Mouse (Mus musculus): ENCODE measurements around the gene Olfr895. TPM values are rescaled to one million over a fixed set of nuclear protein-coding genes. Genes with fewer than 3 reads are reported as not detected.

The Olfr895 gene
- polyA plus RNA-seq (2012; ENCODE audit: insufficient read depth, insufficient read length, missing spikeins) = not detected in 2 replicates

GRCm38 (mm10) chr9:38267551-38267950 lies at the start of gene Olfr895:
Olfr895 (plus strand) TSS chr9:38267851.
- Histone ChIP-seq H3K4me1 (ENCODE audit: control insufficient read depth, insufficient read depth, low read length) (no peaks in the 10 kb centered on the region), H3K4me3 (ENCODE audit: insufficient read depth, low read length) (no peak within 1 kb of the TSS), H3K27ac (ENCODE audit: insufficient read depth, low read depth, low read length) (no peak within 1 kb of the TSS)
- TF ChIP-seq CTCF (IDR thresholded peaks at IDR 0.05; ENCODE audit: low read depth, low read length) (no peak), POLR2A (IDR thresholded peaks at IDR 0.05; ENCODE audit: borderline replicate concordance, low read depth, low read length) (no peak)

- Histone ChIP-seq H3K4me1 (ENCODE audit: control insufficient read depth, insufficient read depth, low read length) (no peaks in the 10 kb centered on the region), H3K4me3 (ENCODE audit: insufficient read depth, low read length) (no peak within 1 kb of the TSS), H3K27ac (ENCODE audit: insufficient read depth, low read depth, low read length) (no peak within 1 kb of the TSS)
- TF ChIP-seq POLR2A (IDR thresholded peaks at IDR 0.05; ENCODE audit: borderline replicate concordance, low read depth, low read length) (no peak), CTCF (IDR thresholded peaks at IDR 0.05; ENCODE audit: low read depth, low read length) (no peak)
Observed at GRCm38 (mm10) chr9:38252474-38252873, 15.2 kb upstream of the Olfr895 start, which contains the start of gene Olfr143. Olfr143 (plus strand) TSS chr9:38252774.

- TF ChIP-seq CTCF (IDR thresholded peaks at IDR 0.05; ENCODE audit: low read depth, low read length) (no peak), POLR2A (IDR thresholded peaks at IDR 0.05; ENCODE audit: borderline replicate concordance, low read depth, low read length) (no peak)
- Histone ChIP-seq H3K4me3 (ENCODE audit: insufficient read depth, low read length) (no peak within 1 kb of the TSS), H3K4me1 (ENCODE audit: control insufficient read depth, insufficient read depth, low read length) (no peaks in the 10 kb centered on the region), H3K27ac (ENCODE audit: insufficient read depth, low read depth, low read length) (no peak within 1 kb of the TSS)
Observed at GRCm38 (mm10) chr9:38290807-38291206, 23.2 kb downstream of the Olfr895 start, which contains the start of gene Olfr896-ps1. Olfr896-ps1 (plus strand) TSS chr9:38291107.

Other genes starting within 250 kb of the Olfr895 start
- not detected in 2 replicates for gene Olfr883, start 242.0 kb upstream of the Olfr895 start, polyA plus RNA-seq (2012; ENCODE audit: insufficient read depth, insufficient read length, missing spikeins)
- not detected in 2 replicates for gene Olfr884, start 221.3 kb upstream of the Olfr895 start, polyA plus RNA-seq (2012; ENCODE audit: insufficient read depth, insufficient read length, missing spikeins)
- not detected in 2 replicates for gene Olfr885, start 206.5 kb upstream of the Olfr895 start, polyA plus RNA-seq (2012; ENCODE audit: insufficient read depth, insufficient read length, missing spikeins)
- not detected in 2 replicates for gene Olfr887, start 183.8 kb upstream of the Olfr895 start, polyA plus RNA-seq (2012; ENCODE audit: insufficient read depth, insufficient read length, missing spikeins)
- gene Olfr888, start 159.7 kb upstream of the Olfr895 start, polyA plus RNA-seq (2012; ENCODE audit: insufficient read depth, insufficient read length, missing spikeins) = not detected in 2 replicates
- not detected in 2 replicates for gene Olfr889, start 152.7 kb upstream of the Olfr895 start, polyA plus RNA-seq (2012; ENCODE audit: insufficient read depth, insufficient read length, missing spikeins)
- not detected in 2 replicates for gene Olfr890, start 125.3 kb upstream of the Olfr895 start, polyA plus RNA-seq (2012; ENCODE audit: insufficient read depth, insufficient read length, missing spikeins)
- not detected in 2 replicates for gene Olfr891, start 87.0 kb upstream of the Olfr895 start, polyA plus RNA-seq (2012; ENCODE audit: insufficient read depth, insufficient read length, missing spikeins)
- not detected in 2 replicates for gene Olfr893, start 59.5 kb upstream of the Olfr895 start, polyA plus RNA-seq (2012; ENCODE audit: insufficient read depth, insufficient read length, missing spikeins)
- not detected in 2 replicates for gene Olfr894, start 49.8 kb upstream of the Olfr895 start, polyA plus RNA-seq (2012; ENCODE audit: insufficient read depth, insufficient read length, missing spikeins)
- not detected in 2 replicates for gene Olfr143, start 15.1 kb upstream of the Olfr895 start, polyA plus RNA-seq (2012; ENCODE audit: insufficient read depth, insufficient read length, missing spikeins)
- gene Olfr896-ps1, start 23.3 kb downstream of the Olfr895 start, polyA plus RNA-seq (2012; ENCODE audit: insufficient read depth, insufficient read length, missing spikeins) = not detected in 2 replicates
- gene Olfr25, start 61.2 kb downstream of the Olfr895 start, polyA plus RNA-seq (2012; ENCODE audit: insufficient read depth, insufficient read length, missing spikeins) = not detected in 2 replicates
- not detected in 2 replicates for gene Olfr898, start 80.6 kb downstream of the Olfr895 start, polyA plus RNA-seq (2012; ENCODE audit: insufficient read depth, insufficient read length, missing spikeins)
- not detected in 2 replicates for gene Olfr250, start 99.0 kb downstream of the Olfr895 start, polyA plus RNA-seq (2012; ENCODE audit: insufficient read depth, insufficient read length, missing spikeins)
- gene Olfr251, start 109.2 kb downstream of the Olfr895 start, polyA plus RNA-seq (2012; ENCODE audit: insufficient read depth, insufficient read length, missing spikeins) = not detected in 2 replicates
- gene Olfr147, start 133.8 kb downstream of the Olfr895 start, polyA plus RNA-seq (2012; ENCODE audit: insufficient read depth, insufficient read length, missing spikeins) = not detected in 2 replicates
- gene Olfr901, start 161.6 kb downstream of the Olfr895 start, polyA plus RNA-seq (2012; ENCODE audit: insufficient read depth, insufficient read length, missing spikeins) = not detected in 2 replicates
- not detected in 2 replicates for gene Olfr902, start 179.8 kb downstream of the Olfr895 start, polyA plus RNA-seq (2012; ENCODE audit: insufficient read depth, insufficient read length, missing spikeins)
- gene Olfr904, start 195.3 kb downstream of the Olfr895 start, polyA plus RNA-seq (2012; ENCODE audit: insufficient read depth, insufficient read length, missing spikeins) = not detected in 2 replicates
- 0.16 and 0.41 TPM in 2 replicates for gene Olfr905, start 203.3 kb downstream of the Olfr895 start, polyA plus RNA-seq (2012; ENCODE audit: insufficient read depth, insufficient read length, missing spikeins)
- gene Olfr906, start 219.2 kb downstream of the Olfr895 start, polyA plus RNA-seq (2012; ENCODE audit: insufficient read depth, insufficient read length, missing spikeins) = not detected in 2 replicates
- gene Olfr907, start 227.9 kb downstream of the Olfr895 start, polyA plus RNA-seq (2012; ENCODE audit: insufficient read depth, insufficient read length, missing spikeins) = not detected in 2 replicates

All from bone marrow macrophage, adult 2 months (primary cell).